Mouse (Mus musculus) R1 (cell line): ENCODE measurements around the gene Nkapd1.

Experiments
- DNase-seq: peaks from one replicate; pipeline ENCODE4 v3.0.0-alpha.2; 2018; ENCODE audit warnings: low read depth, low spot score

Nkapd1 gene

DNA sequence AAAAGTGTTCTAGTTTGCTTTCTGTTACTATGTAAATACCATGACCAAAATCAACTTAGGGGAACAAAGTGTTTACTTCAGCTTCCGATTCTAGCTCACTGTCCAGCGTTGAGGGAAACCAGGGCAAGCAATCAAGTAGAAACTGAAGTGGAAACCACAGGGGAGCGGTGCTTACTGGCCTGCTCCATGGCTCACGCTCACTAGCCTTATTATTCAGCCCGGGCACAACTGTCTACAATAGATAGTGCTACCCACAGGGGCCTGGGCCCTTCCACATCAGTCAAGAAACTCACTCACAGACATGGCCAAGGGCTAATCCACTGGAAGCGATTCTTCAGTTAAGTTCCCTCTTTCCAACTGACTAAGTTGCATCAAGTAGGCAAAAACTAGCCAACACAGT is 15.7 kb downstream of the Nkapd1 start:
- no peak for DNase-seq

DNA sequence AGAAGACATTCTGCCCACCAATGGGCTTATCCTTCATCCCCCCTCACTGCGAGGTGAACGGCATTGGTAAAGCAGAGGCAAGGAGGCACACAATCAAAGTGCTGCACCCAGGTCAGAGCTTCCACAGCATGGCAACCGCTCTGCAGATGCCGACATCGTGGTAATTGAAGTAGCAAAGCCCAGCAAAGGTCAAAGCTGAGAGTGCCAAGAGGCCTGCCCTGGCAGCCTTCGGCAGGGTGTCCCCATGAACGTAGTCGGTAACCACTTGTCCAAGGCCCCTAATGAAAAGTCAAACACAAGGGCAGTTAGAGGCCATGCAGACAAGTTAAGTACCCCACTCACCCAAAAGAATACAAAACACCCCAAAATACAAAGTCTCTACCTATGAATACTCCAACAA is 20.3 kb downstream of the Nkapd1 start:
- DNase-seq: no peak

DNA sequence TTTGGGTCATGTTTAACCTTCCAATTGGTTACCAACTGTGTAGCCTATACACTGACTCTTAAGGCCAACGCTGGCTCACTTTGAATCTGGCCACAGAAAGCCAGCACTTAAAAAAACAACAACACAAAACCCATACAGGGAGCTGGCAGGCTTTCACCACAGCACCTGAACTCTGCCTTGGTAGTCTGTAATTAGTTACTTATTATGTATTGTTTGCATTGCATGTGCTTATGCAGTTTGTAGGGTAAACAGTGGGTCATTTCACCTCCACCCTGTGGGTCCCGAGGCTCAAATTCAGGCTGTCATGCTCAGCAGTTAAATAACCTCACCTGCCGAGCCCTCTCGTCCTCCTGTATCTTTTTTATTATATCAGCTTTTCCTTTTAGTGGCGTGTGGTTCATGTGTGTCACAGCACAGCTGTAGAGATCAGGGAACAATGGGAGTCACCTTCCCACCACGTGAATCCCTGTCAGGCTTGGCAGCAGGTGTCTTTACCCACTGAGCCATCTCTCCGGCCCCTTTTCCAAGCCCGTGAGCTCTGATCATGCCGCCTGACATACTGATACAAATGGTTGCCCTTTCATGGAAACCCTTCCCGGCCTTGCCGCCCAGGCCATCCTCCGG is 22.4 kb downstream of the Nkapd1 start:
- DNase-seq: no peak

DNA sequence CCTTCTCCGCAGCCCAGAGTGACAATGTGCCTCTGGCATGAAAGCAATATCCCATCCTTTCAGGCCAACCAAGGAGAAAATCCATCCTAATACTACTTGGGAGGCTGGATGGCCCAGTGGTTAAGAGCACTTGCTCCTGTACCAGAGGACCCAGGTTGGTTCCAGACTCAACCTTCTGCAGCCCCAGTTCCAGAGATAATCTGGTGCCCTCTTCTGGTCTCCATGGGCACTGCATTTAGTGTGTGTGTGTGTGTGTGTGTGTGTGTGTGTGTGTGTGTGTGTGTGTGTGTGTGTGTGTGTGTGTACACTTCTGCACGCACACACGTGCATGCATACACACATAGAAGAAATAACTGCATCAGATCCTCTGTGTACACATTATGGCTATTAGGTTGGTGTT is 23.7 kb downstream of the Nkapd1 start:
- peak; percentile 77 for DNase-seq

DNA sequence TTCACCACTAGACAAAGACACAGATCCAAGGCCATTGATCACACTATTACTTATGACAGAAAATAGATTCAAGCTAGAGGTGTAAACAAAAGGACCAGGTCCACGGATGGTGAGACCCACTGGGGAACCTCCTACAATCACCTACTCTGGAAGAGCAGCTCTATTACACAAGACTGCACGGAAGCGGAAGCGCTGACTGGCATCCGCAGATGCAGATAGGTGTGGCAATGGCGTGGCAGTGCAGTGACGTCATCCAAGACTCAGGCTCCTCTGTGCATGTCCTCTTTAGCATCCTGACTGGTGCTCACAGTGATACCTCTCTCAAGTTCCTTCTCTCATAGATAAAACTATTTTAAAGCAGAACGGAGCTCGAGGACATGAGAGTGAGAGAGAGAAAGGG is 24.3 kb downstream of the Nkapd1 start:
- DNase-seq: peak; percentile 41

DNA sequence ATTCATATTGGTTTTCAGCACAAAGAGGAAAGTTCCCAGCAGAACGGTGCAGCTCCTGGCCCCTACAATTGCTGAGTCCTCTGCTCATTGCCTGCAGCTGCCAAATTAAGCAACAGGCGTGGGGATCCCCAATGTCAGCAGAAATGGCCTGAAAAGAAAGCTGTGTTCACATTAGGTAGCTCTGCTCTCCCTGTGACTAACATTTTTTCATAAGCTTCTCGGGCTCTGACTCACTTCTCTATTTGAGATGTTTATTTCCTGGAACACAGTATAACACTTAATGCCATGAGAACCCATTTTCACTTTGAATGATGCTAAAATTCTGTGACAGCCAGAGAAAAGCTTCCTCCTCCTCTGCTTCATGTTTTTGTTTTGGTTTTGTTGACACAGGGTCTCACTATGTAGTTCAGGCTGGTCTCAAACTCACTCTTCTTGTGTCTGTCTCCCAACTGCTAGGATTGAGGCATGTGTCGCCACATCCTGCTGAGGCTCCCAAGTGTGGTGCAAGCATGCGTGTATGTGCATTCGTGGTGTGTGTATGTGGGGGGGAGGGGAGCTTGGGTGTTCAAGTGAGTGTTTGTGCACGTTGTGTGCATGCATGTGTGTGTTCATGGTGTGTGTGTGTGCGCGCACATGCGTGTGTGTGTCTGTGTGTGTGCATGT is 26.3 kb downstream of the Nkapd1 start:
- DNase-seq: no peak

DNA sequence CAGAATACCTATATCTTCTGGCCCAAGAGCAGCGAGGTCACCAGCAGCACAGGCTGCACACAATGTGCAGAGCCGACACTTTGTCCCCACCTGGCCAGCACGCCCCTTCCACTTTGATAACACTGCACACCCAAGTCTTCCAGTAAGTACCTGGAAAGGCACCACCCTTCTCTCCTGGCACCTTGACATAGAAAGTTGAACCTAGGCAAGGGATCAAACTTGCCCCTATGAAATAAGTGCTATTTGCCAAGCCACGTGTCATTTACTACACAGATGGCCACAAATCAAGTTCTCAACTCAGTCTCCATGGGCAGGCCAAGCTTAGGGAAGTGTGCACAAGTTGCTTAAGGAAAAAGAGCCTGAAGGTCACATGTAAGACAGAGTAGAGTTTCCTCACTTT is 30.3 kb downstream of the Nkapd1 start:
- no peak for DNase-seq

DNA sequence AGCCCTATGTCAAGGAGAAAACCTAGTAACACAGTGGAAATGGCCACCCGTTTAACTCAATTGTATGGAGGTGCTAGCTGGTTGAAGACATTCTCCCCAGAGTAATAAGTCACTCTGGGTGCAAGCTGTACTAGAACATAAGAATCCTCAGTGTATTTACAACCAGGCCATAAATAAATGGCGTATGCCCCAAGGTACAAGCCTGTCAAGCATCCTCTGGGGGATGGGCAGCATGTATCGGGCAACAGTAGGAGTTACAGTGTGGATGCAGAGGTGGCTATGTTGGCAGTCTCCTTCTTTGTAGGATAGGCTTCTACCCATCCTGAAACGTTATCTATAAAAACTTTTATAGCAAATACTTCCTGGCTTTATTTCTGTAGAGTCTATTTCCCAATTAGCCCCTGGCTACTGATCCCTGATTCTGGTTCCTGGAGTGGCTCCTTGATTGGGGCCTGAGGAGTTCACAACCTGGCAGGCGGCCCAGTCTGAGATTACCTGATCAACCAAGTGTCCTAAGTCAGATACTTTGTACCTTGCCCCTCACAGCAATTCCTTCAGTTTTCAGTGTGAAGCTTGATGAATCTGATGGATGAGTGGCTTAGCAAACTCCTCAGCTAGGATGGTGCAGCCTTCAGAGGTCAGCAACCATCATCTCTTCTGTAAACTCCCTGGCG is 32.0 kb downstream of the Nkapd1 start:
- DNase-seq: no peak

DNA sequence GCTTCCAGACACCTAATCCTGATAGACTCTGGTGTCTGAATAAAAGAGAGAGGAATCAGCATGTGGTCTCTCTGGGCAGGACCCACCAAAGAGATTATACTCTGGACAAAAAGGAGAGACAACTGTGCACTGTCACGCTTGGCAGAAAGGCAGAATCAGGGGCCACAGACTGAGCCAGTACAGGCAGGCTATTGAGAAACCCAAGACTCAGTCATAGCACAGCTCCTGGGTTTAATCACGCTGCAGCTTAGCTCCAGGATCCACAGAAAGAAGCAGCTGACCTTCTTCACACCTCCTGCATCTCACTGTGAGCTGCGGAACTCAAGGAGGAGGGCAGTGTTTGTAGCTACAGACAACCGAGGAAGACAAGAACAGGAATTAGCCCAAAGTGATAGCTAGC is 36.9 kb downstream of the Nkapd1 start:
- DNase-seq: no peak

DNA sequence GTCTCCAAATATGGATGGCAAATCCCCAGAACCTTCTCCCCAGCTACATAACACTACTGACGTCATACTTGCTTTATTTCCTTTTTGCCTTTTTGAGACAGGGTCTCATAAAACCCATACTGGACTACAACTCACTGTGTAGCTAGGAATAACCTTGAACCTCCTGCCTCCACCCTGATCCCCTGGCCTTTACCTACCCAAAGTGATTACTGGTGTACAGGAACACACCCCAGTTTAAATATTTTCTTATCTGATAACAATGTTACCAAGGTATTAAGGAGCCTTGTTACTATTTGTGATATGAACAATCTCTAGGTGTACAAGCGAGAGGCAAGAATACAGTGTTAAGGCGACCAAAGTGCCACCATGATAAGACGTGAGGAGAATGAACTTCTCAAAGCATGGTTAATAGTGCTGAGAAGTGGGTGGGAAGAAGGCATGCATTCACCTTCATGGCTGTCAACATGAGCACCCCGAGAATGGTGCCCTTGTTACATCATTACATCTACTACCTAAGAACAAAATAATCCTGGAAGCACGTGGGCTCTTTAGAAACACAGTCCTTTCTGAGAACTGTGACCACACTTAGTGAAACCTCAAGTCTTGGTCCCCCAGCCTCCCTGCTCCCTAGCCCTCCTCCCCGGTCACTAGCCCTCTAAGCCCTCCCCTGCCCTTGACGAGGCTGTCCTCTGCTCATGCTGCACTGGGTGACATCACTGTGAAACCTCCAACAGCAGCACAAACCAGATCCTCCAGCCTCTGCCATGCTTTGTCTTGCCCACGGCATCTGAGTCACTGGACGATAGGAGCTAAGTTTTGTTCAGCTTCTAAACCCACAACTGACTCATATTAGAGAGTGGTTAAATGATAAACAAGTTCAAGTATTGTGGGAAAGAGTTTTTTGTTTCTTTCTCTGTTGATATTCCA is 47.4 kb downstream of the Nkapd1 start:
- DNase-seq: no peak

DNA sequence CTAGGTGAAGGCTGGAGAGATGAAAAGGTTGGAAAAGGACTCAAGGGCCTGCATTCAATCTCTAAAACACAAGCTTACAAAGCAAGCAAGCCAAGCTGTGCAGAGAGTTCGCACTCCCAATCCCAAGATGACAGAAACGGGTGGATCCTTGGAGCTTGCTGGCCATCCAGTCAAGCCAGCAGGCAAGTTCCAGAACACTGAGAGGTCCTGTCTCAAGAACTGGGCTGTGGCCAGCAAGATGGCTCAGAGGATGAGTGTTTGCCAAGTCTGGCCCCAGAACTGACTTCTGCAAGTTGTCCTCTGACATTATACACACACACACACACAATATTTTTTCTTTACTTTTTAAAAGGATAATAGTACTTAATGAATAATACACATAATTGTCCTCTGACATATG is 49.4 kb downstream of the Nkapd1 start:
- DNase-seq: no peak

DNA sequence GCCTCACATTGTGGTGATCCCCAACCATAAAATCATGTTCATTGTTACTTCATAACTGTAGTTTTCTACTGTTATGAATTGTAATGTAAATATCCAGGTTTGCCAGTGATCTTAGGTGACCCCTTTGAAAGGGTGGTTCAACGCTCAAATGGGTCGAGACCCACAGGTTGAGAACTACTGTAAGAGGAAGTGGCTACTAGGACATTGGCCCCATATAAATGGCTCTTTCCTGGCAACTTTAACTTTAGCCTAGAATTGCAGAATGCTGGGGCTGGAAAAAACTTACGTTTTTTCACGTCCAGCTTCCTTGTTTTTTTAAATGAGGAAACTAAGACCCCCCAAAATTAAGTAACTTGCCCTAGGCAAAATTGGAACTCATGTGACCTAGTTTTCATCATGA is 49.9 kb downstream of the Nkapd1 start:
- DNase-seq: no peak

DNA sequence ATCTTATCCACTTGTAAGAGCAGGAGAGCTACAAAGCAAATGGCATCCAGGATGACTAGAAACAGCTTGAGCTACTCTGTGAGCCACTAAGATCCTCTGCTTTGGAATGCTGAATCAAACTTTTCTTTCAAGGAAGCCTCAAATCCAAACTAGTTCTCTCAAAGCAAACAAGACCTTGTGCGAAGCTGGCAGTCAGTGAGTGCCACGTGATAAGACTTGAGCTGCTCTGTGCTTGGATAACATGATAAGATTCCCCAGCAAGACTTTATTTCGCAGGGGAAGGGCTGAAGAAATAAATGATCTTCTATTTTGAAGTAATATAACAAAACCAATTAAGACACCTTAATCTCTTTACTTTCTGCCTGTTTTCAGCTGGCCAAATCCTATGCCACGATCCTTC is 51.3 kb downstream of the Nkapd1 start:
- no peak for DNase-seq

DNA sequence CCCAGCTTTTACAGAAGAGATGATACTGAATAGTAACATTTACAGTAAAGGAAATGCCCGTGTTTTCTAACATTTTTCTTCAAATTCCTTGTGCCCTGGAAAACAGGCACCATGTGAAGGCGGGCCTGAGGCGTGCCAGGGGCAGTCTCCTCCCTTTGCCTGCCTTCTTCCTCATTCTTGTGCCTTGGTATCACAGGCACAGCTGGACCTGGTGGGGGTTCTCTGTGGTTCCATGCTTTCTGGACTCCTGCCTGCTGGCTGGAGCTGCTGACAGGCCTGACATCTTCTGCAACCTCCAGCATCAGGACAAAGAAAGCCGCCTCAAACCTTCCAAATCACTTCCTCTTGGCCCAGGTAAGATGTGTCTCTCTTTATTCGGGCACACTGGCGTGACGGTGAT is 52.1 kb downstream of the Nkapd1 start:
- no peak for DNase-seq

DNA sequence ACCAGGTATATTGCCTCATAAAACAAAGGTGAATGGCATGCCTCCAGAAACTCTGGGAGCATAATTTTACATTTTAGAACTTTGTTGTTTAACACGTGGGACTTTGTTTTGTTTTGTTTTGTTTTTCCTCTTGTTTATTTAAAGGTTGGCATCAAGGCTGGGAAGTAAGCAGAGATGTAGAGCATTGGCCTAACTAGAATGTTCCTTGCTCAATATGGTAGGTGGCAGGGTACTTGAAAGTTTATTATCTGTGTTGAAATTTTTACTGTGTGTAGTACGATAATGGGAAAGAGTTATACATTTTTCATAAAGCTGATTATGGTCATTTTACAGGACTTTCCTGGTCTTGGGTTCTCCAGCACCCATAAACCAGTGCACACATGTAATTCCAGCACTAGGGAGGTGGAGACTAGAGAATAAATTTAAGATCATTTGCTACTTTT is 55.3 kb downstream of the Nkapd1 start:
- no peak for DNase-seq

DNA sequence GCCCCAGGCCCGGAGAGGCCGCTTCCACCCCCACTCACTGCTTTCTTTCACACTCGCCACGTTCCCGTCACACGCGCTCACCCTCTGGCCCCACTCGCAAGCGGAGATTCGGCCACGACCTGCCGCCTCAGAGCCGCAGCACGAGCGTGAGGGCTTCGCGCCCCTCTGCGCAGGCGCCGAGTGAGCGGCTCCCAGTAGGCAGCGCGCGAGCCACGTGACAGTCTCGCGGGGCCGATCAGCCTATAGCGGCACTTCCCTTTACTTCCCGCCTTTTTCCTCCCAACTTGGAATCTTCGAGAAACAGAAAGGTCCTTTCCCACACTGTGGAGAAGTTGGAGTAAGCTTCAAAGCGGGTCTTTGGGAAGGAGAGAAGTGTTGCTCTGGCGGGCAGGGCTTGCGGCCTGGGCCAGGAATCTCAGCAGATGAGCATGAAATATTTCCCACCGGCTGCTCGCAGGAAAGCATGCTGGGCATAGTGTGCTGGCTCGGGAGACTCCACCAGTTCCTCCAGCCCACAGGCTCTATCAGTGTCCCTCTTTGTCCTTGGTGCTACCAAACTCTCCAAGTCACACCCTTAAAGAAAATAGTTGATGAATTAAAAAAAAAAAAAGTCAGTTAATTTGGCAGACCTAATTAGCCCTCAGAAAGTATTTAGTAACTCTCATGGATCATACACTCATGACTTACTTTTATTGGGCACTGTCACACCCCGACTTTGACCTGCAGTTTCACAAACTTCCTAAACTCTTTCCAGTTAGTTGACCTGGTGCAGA is 55.9 kb downstream of the Nkapd1 start, which contains the start of gene Tex12:
Tex12 (minus strand) TSS at position 181 of the 773 bp plus-strand sequence.
- DNase-seq: peak; percentile 74
